Mouse (Mus musculus) kidney, postnatal 0 days (tissue): ENCODE results near the gene Minos1. TPM values are rescaled to one million over a fixed set of nuclear protein-coding genes. Genes with fewer than 3 reads are reported as not detected.

Experiments used
- ATAC-seq: fragments of 200-750 bp; cut with Nextera tagmentation; replicated peaks from 2 replicates; pipeline ENCODE4 v1.8.0; 2017; ENCODE audit warnings: low read depth, moderate number of reproducible peaks, moderate TSS enrichment, moderate library complexity; ENCODE audit not compliant: low FRiP score
- DNase-seq: peaks from one replicate; pipeline ENCODE4 v3.0.0-alpha.2; 2016; ENCODE audit warnings: low spot score
- H3K27ac ChIP-seq: fragments of 300-500 bp; sonication (generic); 2 replicates; pipeline ENCODE4 v1.5.1; 2014; ENCODE audit warnings: mild to moderate bottlenecking
- H3K27me3 ChIP-seq: fragments of 300-500 bp; sonication (generic); 2 replicates; pipeline ENCODE4 v1.6.1; 2014; ENCODE audit warnings: low read length, mixed read lengths; ENCODE audit not compliant: insufficient read depth
- H3K36me3 ChIP-seq: fragments of 300-500 bp; sonication (generic); 2 replicates; pipeline ENCODE4 v1.6.1; 2014; ENCODE audit warnings: low read length, mixed read lengths; ENCODE audit not compliant: insufficient read depth
- H3K4me1 ChIP-seq: fragments of 300-500 bp; sonication (generic); replicated peaks from 2 replicates; pipeline ENCODE4 v1.6.1; 2014; ENCODE audit warnings: antibody characterized with exemption, low read length, mixed read lengths; ENCODE audit not compliant: insufficient read depth
- H3K4me2 ChIP-seq: fragments of 300-500 bp; sonication (generic); 2 replicates; pipeline ENCODE4 v1.6.1; 2014; ENCODE audit warnings: mild to moderate bottlenecking, low read length, moderate library complexity, mixed read lengths
- H3K4me3 ChIP-seq: fragments of 300-500 bp; sonication (generic); replicated peaks from 2 replicates; pipeline ENCODE4 v1.5.1; 2014; ENCODE audit warnings: low read depth, low read length
- H3K9ac ChIP-seq: fragments of 300-500 bp; sonication (generic); 2 replicates; pipeline ENCODE4 v1.6.1; 2014; ENCODE audit warnings: low read depth, low read length
- H3K9me3 ChIP-seq: fragments of 300-500 bp; sonication (generic); replicated peaks from 2 replicates; pipeline ENCODE4 v1.6.1; 2016; ENCODE audit warnings: low read length, inconsistent platforms, mixed read lengths
- CTCF ChIP-seq: IDR thresholded peaks from 2 replicates; pipeline ENCODE4 v1.5.1; 2016; ENCODE audit warnings: antibody characterized with exemption, low read depth, mild to moderate bottlenecking, moderate library complexity
- whole genome bisulfite sequencing: fragments of 180-500 bp; shearing (Covaris S2); extraction: QIAGEN DNeasy Blood & Tissue Kit; methylation state at CpG from one replicate; pipeline ENCODE4 v1.1.7; 2014; 5-methylcytosine and 5-hydroxymethylcytosine counted together
- polyA plus RNA-seq: library from polyadenylated mRNA; unstranded; fragments of >200 nt; fragmentation: Nextera tagmentation; extraction: Ambion mirVana; gene quantifications from 2 replicates; pipeline ENCODE4 v1.2.1, GENCODE M21; 2015

Gene Minos1
- polyA plus RNA-seq, 1 experiment from 2014 or later, result 875 TPM

DNA sequence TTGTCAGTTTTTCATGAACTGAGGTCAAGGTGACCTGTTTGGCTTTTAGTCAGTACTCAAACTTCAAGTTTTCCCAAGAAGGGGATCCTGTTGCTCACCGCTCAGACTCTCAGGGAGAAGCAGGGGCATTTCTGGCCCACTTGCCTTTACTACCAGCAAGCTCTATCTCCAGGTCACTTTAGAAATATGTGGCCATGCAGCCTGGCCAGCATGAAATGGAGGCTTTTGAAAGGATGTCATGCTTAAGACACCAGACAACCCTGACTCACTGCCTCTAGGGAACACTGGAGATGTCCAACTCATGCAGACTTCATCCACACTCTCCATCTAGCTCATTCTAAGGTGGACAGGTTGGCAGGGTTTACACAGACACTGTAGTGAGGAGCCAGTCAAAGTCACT, 25.5 kb downstream of the Minos1 start:
- TF ChIP-seq CTCF, result no peak
- Histone ChIP-seq H3K27me3 (no peaks in the 10 kb centered on the region), H3K9ac (no peak overlapping the region), H3K27ac (no peak overlapping the region), H3K4me1 (peaks cover 4% of the 10 kb centered on the region), H3K4me3 (no peak overlapping the region), H3K36me3 (peaks cover 7% of the 10 kb centered on the region; the same call in 1 of the 2 replicates), H3K4me2 (no peak overlapping the region), H3K9me3 (no peaks in the 10 kb centered on the region)
- no peak for ATAC-seq
- DNase-seq, result no peak
- 85% methylated on average over 1 of the region's 1 CpGs for WGBS

DNA sequence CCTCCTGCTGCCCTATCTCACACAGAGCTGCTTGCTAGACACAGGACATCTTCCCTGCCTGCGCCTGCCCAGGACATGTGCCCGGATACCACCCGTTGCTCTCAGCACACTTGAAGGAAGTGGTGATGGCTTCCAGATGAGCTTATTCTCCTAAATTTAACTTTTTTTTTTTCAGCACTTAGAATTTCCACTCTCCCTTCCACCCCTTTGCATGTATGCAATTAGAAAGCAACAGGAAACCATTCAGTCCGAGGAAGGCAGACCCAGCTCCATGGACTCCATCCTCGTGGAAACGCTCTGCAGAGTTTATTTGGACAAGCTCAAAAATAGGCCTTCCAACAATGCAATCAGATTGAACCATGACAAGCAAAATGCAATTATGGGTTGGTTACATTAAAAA, 29.4 kb downstream of the Minos1 start:
- Histone ChIP-seq H3K4me1 (no peaks in the 10 kb centered on the region), H3K36me3 (peaks cover 7% of the 10 kb centered on the region; the same call in 1 of the 2 replicates), H3K4me3 (no peak overlapping the region), H3K9me3 (no peaks in the 10 kb centered on the region), H3K27ac (no peak overlapping the region), H3K9ac (no peak overlapping the region), H3K27me3 (no peaks in the 10 kb centered on the region), H3K4me2 (no peak overlapping the region)
- ATAC-seq, result no peak
- WGBS, result 82% methylated on average over 6 of the region's 6 CpGs
- no peak for TF ChIP-seq CTCF
- no peak for DNase-seq

DNA sequence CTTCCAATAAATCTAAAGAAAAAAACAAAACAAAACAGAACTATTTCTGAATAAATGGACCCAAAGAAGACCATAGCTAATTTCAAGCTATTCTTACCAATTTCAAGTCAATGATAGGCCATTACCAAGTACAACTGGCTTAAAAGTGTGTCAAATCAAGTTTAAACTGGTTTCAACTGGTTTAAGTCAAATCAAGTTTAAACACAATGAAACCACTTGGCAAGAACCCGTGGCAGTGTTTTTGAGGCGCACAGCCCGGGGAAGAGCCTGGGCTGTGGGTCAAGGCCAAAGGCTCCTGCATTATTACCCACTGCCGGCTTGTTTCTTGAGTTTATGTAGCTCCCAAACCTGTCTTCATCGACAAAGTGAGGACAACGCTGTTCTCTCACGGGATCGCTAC, 30.6 kb downstream of the Minos1 start:
- 91% methylated on average over 8 of the region's 8 CpGs for WGBS
- H3K4me2 ChIP-seq, result no peak overlapping the region
- no peaks in the 10 kb centered on the region for H3K4me1 ChIP-seq
- H3K27ac ChIP-seq, result no peak overlapping the region
- DNase-seq, result no peak
- no peak for ATAC-seq
- H3K27me3 ChIP-seq, result no peaks in the 10 kb centered on the region
- no peak for TF ChIP-seq CTCF
- no peaks in the 10 kb centered on the region for H3K9me3 ChIP-seq
- H3K9ac ChIP-seq, result no peak overlapping the region
- peaks cover 7% of the 10 kb centered on the region; the same call in 1 of the 2 replicates for H3K36me3 ChIP-seq
- H3K4me3 ChIP-seq, result no peak overlapping the region

DNA sequence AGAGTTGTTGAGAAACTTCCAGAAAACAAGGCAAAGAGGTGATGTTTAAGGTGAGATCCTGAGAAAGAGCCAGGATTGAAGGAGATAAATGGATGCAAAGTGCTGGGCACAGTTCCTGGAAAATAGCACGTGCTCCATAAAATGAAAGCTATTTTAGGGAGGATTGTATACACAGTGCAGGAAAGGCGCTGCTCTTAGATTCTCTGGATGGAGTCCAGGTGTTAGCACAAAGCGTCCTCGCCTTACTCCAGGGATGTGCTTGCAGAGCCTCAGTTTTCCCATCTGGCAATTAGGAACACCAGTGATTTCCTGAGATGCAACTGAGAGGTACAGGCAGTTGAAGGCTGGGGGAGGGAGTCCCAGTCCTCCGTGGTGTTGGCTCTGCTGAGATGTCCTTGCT, 34.7 kb downstream of the Minos1 start:
- no peak for ATAC-seq
- TF ChIP-seq CTCF, result no peak
- WGBS, result 22% methylated on average over 5 of the region's 5 CpGs
- Histone ChIP-seq H3K27ac (no peak overlapping the region), H3K36me3 (no peaks in the 10 kb centered on the region), H3K4me3 (no peak overlapping the region), H3K4me2 (no peak overlapping the region), H3K9me3 (no peaks in the 10 kb centered on the region), H3K27me3 (no peaks in the 10 kb centered on the region), H3K4me1 (peaks cover 8% of the 10 kb centered on the region; the same call in 1 of the 2 replicates), H3K9ac (no peak overlapping the region)
- DNase-seq, result peak; percentile 63

DNA sequence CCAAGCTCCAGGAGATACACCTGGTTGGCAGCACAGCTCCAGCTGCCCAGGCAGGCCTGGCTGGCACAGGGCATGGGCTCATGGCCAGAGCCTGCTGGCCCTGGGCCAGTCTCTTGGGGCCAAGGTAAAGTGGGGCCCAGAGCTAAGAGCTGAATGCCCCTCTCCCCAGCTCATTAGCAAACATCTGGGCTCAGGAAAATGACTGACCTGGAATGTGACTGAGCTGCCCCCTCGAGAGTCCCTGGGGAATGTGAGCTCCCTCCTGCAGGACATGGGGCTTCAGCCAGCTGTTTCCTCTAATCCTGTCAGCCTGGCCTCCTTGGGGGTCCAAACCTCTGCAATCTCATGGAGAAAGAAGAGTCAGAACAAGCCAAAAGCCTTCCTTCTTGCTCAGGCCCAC, 35.5 kb downstream of the Minos1 start:
- Histone ChIP-seq H3K36me3 (no peaks in the 10 kb centered on the region), H3K4me1 (peaks cover 11% of the 10 kb centered on the region; the same call in 1 of the 2 replicates), H3K27me3 (no peaks in the 10 kb centered on the region), H3K27ac (no peak overlapping the region), H3K4me3 (no peak overlapping the region), H3K9ac (no peak overlapping the region), H3K9me3 (no peaks in the 10 kb centered on the region), H3K4me2 (no peak overlapping the region)
- 17% methylated on average over 1 of the region's 1 CpGs for WGBS
- TF ChIP-seq CTCF, result no peak
- no peak for ATAC-seq
- peak; percentile 39 for DNase-seq

DNA sequence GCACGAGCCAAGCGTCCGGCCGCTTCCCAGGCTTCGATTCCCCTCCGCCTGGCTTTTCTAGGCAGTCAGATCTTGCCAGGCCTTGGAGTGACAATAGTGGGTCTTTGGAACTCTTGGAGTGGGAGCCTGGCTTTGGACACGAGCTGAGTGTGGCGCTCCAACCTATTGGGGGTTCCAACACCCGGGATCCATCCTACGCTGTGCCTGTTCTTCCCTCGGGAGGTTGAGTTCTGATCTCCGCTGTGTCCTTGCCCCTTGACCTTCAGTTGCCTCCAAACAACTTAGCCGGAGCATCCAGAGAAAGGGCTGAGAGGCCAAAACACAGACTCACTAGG, 37.8 kb downstream of the Minos1 start:
- no peak overlapping the region for H3K9ac ChIP-seq
- H3K4me3 ChIP-seq, result peak overlapping the region; percentile 67
- no peaks in the 10 kb centered on the region for H3K9me3 ChIP-seq
- WGBS, result 25% methylated on average over 13 of the region's 13 CpGs
- no peak for TF ChIP-seq CTCF
- no peaks in the 10 kb centered on the region for H3K27me3 ChIP-seq
- no peaks in the 10 kb centered on the region for H3K36me3 ChIP-seq
- DNase-seq (no peak), ATAC-seq (no peak)
- no peak overlapping the region for H3K27ac ChIP-seq
- H3K4me1 ChIP-seq, result peaks cover 11% of the 10 kb centered on the region; the same call in 1 of the 2 replicates
- peak overlapping the region; percentile 98 for H3K4me2 ChIP-seq
